Mouse (Mus musculus) left cerebral cortex, adult 2 months (tissue): Measurements from ENCODE around the gene H2-M10.5. TPM values are rescaled to one million over a fixed set of nuclear protein-coding genes. Genes with fewer than 3 reads are reported as not detected.
"Not testable (repeated sequence)": the region's sequence is repeated elsewhere in the genome, so short reads cannot be mapped to it uniquely, and the experiment has no call there.

ENCODE experiments used
- DNase-seq, 2 experiments: peaks; one replicate each; pipeline ENCODE4 v3.0.0; 2021 to 2022; ENCODE audit warnings: low spot score in 2 of 2, mixed read lengths in 1 of 2; ENCODE audit errors: extremely low spot score in 1 of 2
- H3K27ac ChIP-seq: fragments of 200-600 bp; 2 replicates; pipeline ENCODE4 v1.8.1; 2022
- H3K4me3 ChIP-seq: fragments of 200-600 bp; 2 replicates; pipeline ENCODE4 v1.8.1; 2022
- CTCF ChIP-seq: fragments of 200-600 bp; IDR thresholded peaks from 2 replicates; pipeline ENCODE4 v1.8.1; 2022; ENCODE audit warnings: antibody characterized with exemption, mild to moderate bottlenecking, moderate library complexity
- intact Hi-C: fragments of 180-260 bp; cut with DNase I; formaldehyde crosslinking; loops from one replicate; pipeline ENCODE4 v1.15.1; 2025
- long read RNA-seq, 2 experiments: library from polyadenylated mRNA; stranded (forward); transcript quantifications; one replicate each; pipeline ENCODE4 v2.0.0; 2021; ENCODE audit warnings: borderline mapping rate in 2 of 2
- total RNA-seq, 2 experiments: library from RNA; stranded (reverse); gene quantifications; 2 replicates each; pipeline ENCODE4 v1.2.3; 2021

H2-M10.5 gene
- total RNA-seq, result not detected
- long read RNA-seq, experiment 1, result 0 reads
- long read RNA-seq, experiment 2, result 0 reads

DNA sequence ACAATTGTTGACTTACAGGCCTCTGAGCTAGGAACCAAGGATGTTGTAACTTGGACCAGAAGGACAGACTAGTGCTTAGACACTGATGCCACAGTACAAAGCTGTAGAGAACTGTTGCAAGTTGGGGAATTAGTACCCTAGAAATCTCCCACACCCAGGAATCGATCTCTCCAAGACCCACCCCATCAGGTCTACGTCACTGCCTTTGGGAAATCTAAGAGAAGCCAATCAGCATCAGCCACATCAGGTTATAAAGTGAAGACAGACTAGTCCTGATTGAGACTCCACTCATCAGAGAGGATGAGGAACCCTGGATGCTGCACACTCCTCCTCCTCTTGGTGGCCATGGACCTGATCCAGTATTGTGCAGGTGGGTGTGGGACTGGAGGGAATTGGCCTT lies at the start of gene H2-M10.5:
H2-M10.5 (plus strand) TSS at position 301 of the 400 bp plus-strand sequence.
- intact Hi-C loops, H3K27ac ChIP-seq, H3K4me3 ChIP-seq, DNase-seq: not testable (repeated sequence)

DNA sequence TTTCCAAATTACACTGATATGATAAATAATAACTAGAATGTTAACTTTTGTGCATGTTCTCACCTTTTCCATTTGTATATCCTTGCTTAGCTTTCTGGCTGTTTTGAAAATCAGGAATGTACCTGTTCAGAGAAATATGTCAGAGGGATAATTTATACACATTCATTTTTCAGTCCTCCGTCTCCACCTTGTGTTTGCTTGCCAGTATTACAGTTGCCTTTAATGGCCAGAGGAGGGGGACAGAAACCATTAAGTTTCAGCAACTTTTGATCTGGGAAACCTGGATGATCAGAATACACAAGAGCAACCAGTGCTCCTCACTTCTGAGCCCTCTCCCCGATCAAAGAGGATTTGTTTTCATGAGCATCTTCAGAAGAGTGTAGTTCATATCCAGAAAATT lies 46.7 kb upstream of the H2-M10.5 start:
- H3K4me3 ChIP-seq, result no peak overlapping the region
- TF ChIP-seq CTCF, result peak; percentile 62
- intact Hi-C loops, result loop anchor here (2.0 kb wide), 2 partner anchors 307 to 369 kb away; no protein-coding TSS in a partner anchor
- DNase-seq, result peak in 1 of 2 experiments; percentile 8
- no peak overlapping the region for H3K27ac ChIP-seq

DNA sequence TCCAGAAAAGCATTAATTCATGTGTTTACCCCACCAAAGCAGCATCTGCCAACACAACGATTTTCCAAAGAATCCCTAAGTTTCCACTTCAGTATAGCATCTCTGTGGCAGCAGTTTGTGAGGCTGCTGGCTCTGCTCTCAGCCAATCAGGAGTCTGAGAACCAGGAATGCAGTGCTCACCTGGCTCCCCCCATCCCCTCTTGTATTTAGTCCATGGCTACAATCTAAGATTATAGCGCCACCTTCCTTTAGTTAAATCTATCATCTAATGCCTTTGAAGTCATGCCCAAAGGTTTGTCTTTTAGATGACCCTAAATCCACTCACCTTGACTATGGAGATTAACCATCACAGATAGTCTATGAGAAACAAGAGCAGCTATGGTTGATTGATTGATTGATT lies 8.9 kb upstream of the H2-M10.5 start:
- no peak overlapping the region for H3K27ac ChIP-seq
- intact Hi-C loops, result no loop called here
- no peak for TF ChIP-seq CTCF
- no peak for DNase-seq
- H3K4me3 ChIP-seq, result no peak overlapping the region

DNA sequence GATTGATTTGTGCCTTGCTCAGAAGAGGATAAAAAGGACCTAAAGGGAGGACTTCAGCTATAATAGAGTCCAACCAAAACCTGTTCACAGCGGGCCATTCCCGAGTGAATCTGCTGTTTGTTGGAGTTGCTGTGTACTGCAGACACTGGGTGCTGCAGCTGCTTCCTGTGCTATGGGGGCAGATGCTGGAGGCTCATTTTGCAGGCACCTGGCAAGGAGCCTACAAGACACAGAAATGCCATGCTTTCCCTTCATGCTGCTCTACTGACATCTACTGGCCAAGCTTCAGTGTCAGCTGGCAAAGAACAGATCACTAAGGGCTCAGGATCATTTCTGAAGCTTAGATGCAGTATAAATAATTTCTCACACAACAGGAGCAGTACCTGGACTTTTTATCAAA lies 8.5 kb upstream of the H2-M10.5 start:
- peak; percentile 48 for TF ChIP-seq CTCF
- H3K4me3 ChIP-seq, intact Hi-C loops, H3K27ac ChIP-seq: not testable (repeated sequence)
- peak; percentile 23 to 25 for DNase-seq

DNA sequence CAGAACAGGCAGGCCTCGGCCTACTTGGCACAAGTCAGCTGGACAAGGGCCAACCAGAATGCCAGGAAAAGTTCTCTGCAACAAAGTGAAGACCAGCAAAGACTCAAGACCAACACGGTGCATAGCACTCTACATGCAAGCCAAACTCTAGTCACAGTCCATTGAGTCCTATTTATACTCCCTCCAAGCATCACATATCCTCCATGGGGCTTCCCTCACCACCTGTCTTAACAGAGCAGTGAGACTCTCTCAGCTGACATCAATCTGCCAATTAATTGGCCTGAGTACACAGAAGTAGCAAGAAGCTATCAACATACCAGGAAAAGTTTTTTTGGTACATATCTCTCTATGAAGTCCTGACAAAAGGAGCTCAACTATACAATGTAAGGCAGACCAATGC lies 7.3 kb upstream of the H2-M10.5 start:
- H3K27ac ChIP-seq, intact Hi-C loops, DNase-seq, H3K4me3 ChIP-seq: not testable (repeated sequence)

DNA sequence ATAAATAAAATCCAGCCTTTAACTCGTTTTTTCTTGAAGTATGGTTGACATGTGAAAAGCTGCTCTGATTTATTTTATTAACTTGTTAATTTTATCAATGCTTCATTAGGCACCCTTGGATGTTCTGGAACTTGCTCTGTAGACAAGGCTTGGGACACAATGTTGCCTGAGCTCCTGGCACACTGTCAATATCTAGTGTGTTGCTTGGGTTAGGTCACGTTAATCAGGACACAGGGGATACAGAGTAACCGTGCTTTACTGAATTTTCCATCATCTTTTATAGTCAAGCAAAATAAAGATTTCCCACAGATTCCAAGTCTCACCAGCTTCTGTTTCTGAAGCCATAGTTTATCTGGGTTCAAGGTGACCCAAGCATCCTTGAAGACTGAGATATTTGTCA lies 8.8 kb downstream of the H2-M10.5 start:
- TF ChIP-seq CTCF, result no peak
- Histone ChIP-seq H3K4me3 (no peak overlapping the region), H3K27ac (no peak overlapping the region)
- intact Hi-C loops, result no loop called here
- no peak for DNase-seq

DNA sequence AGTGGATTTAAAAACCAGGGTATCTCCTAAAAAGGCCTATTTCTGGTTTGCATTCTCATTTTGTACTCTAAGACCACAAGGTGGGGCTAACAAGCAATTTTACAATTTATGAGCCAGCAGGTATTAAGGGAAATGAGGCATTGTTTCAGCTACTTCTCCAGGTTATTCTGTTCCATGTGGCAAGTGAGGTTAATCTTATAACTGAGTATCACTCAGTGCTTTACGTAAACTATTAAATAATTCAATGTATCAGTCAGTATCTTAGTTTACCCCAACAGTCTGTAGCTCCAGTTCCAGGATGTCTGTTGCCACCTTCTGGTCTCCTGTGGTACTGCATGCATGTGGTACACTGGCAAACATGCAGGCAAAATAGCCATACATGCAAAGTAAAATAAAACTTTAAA lies 13.8 kb downstream of the H2-M10.5 start:
- peak; percentile 78 for TF ChIP-seq CTCF
- DNase-seq, result peak; percentile 12 to 24
- intact Hi-C loops, result loop anchor here (2.0 kb wide), 1 partner anchor 478 kb away; no protein-coding TSS in a partner anchor

DNA sequence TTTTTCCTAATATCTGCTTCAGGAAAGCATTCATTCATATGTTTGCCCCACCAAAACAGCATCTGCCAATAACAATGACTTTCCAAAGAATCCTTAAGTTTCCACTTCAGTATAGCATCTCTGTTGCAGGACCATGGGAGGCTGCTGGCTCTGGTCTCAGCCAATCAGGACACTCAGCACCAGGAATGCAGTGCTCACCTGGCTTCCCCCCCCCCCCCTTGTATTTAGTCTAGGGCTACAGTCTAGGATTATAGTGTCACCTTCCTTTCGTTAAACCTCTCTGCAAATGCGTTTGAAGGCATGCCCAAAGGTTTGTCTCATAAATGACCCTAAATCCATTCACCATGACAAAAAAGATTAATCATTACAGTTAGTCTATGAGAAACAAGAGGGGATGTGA lies 15.6 kb downstream of the H2-M10.5 start:
- Histone ChIP-seq H3K27ac (no peak overlapping the region), H3K4me3 (no peak overlapping the region)
- DNase-seq, result no peak
- no peak for TF ChIP-seq CTCF
- intact Hi-C loops, result loop anchor here (2.0 kb wide), 1 partner anchor 432 kb away; no protein-coding TSS in a partner anchor

More for the DNA sequence above, 13.8 kb downstream of the H2-M10.5 start:
- not testable (repeated sequence) for H3K4me3 ChIP-seq, H3K27ac ChIP-seq

DNA sequence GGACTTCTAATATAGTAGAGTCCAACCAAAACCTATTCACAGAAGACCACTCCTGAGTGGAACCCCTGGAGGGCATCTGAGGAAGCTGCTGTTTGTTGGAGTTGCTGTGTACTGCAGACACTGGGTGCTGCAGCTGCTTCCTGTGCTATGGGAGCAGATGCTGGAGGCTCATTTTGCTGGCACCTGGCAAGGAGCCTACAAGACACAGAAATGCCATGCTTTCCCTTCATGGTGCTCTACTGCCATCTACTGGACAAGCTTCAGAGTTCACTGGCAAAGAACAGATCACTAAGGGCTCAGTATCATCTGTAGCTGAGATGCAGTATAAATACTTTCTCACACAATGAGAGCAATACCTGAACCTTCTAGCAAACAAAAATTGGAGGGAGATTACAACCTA lies 16.1 kb downstream of the H2-M10.5 start:
- DNase-seq, result peak; percentile 69 to 77
- intact Hi-C loops, result loop anchor here (2.0 kb wide), 1 partner anchor 432 kb away; no protein-coding TSS in a partner anchor
- peak; percentile 90 for TF ChIP-seq CTCF
- H3K27ac ChIP-seq, H3K4me3 ChIP-seq: not testable (repeated sequence)

DNA sequence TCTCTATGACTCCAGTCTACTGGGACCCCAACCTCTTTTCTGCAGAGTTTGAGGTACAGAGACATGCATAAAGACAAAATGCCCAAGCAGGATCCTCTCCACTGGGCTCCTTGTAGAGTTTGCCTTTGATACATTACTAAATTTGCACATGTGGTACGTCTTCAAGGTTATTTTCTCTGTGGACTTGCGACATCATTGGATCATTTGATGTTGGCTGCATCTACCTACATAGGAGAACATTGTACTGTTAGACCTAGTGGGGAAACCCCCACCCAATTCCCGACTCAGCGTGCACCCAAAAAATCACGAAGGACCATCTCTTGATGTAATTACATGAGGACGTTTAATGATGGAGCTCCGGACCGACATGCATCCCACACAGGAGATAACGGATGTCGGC lies 26.8 kb downstream of the H2-M10.5 start:
- Histone ChIP-seq H3K27ac (no peak overlapping the region), H3K4me3 (no peak overlapping the region)
- intact Hi-C loops, result no loop called here
- DNase-seq, result no peak
- no peak for TF ChIP-seq CTCF

DNA sequence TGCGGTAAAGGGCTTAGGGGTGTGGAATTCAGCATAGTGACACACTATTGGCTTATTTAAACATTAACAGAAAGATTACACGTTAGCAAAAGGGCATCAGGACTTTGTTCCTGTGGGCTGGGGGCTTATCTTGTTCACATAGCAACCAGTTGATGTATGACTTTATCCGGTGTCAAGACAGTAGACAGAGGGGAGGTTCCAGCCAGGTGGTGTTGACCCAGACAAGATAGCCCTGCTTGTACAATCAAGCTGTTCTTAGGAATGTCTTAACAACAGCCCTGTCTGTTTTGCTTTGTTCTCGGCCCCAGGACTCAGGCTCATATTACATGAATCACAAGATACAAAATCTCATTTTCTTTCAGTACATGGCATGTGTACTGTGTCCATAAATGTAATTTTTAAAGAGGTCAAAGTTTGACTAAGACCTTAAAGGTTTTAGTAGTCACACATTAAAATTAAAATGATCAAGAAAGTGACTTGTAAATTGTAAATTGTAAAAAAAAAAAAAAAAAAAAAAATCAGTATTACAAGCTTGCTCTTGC lies 27.3 kb downstream of the H2-M10.5 start:
- DNase-seq, intact Hi-C loops, H3K27ac ChIP-seq, H3K4me3 ChIP-seq: not testable (repeated sequence)

DNA sequence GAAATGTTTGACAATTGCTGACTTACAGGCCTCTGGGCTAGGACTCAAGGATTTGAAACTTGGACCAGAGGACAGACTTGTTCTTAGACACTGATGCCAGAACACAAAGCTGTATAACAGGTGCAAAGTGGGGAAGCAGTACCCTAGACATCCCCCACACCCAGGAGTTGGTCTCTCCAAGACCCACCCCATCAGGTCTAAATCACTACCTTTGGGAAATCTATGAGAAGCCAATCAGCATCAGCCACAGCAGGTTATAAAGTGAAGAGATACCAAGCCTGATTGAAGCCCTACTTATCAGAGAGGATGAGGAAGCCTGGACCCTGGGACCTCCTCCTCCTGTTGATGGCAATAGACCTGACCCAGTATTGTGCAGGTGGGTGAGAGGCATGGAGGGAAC lies 39.2 kb downstream of the H2-M10.5 start, which contains the start of gene H2-M10.6:
H2-M10.6 (plus strand) TSS at position 301 of the 400 bp plus-strand sequence.
- intact Hi-C loops, result no loop called here
- Histone ChIP-seq H3K27ac (no peak within 1 kb of the TSS), H3K4me3 (no peak within 1 kb of the TSS)
- TF ChIP-seq CTCF, result no peak
- DNase-seq, result no peak

DNA sequence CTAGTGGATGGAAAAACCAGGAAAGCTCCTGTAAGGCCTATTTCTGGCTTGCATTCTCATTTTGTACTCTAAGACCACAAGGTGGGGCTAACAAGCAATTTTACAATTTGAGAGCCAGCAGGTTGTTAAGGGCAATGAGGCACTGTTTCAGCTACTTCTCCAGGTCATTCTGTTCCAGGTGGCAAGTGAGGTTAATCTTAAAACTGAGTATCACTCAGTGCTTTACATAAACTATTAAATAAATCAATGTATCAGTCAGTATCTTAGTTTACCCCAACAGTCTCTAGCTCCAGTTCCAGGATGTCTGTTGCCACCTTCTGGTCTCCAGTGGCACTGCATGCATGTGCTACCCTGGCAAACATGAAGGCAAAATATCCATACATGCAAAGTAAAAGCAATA lies 51.3 kb downstream of the H2-M10.5 start:
- Histone ChIP-seq H3K27ac (no peak overlapping the region), H3K4me3 (no peak overlapping the region)
- intact Hi-C loops, result no loop called here
- peak; percentile 18 to 37 for DNase-seq
- peak; percentile 74 for TF ChIP-seq CTCF
